Mouse (Mus musculus): Measurements from ENCODE around the gene Zfp808. TPM values are rescaled to one million over a fixed set of nuclear protein-coding genes. Genes with fewer than 3 reads are reported as not detected.
A peak's percentile ranks its signal among the peaks of the same experiment; 100 is the strongest.
"Not testable (repeated sequence)": the region's sequence is repeated elsewhere in the genome, so short reads cannot be mapped to it uniquely, and the experiment has no call there.

The Zfp808 gene
- total RNA-seq (2021) (1 to 10 TPM; 2.0 to 2.4 TPM), polyA plus RNA-seq (2012; rRNA removed) (0.55 and 0.88 TPM in 2 replicates)
- long read RNA-seq, partial matches to known transcripts, result 0 of 2 reads
- long read RNA-seq, other reads (novel, unspliced or antisense), result 1 of 2 reads

- H3K27me3 ChIP-seq (ENCODE audit: control insufficient read depth, insufficient read depth, low read length); H3K79me2 ChIP-seq (replicated peaks; ENCODE audit: control insufficient read depth, insufficient read depth, low read length); intact Hi-C loops (cut with DNase I); H3K4me1 ChIP-seq (ENCODE audit: control insufficient read depth, insufficient read depth, low read length); H3K36me3 ChIP-seq (ENCODE audit: control insufficient read depth, insufficient read depth, low read length): not testable (repeated sequence)
- 7% methylated on average over 21 of the region's 21 CpGs for WGBS
- Histone ChIP-seq H3K4me3 (peak within 1 kb of the TSS; percentile 60), H3K27ac (peak within 1 kb of the TSS; percentile 41), H3K9ac (ENCODE audit: low read depth, low read length) (peak within 1 kb of the TSS; percentile 90)
- peak; percentile 64 to 76 for DNase-seq
Observed at GRCm38 (mm10) chr13:62129432-62130171, at the start of gene Zfp808. Gene Zfp808, plus strand, starts transcription at chr13:62129886.

- H3K27ac ChIP-seq; H3K9ac ChIP-seq (ENCODE audit: low read depth, low read length); H3K27me3 ChIP-seq (ENCODE audit: control insufficient read depth, insufficient read depth, low read length); H3K79me2 ChIP-seq (replicated peaks; ENCODE audit: control insufficient read depth, insufficient read depth, low read length); H3K4me1 ChIP-seq (ENCODE audit: control insufficient read depth, insufficient read depth, low read length); intact Hi-C loops (cut with DNase I); DNase-seq; H3K36me3 ChIP-seq (ENCODE audit: control insufficient read depth, insufficient read depth, low read length); H3K4me3 ChIP-seq: not testable (repeated sequence)
- 64% methylated on average over 4 of the region's 4 CpGs for WGBS
Observed at GRCm38 (mm10) chr13:62098786-62099185, 30.9 kb upstream of the Zfp808 start.

GRCm38 (mm10) chr13:62099454-62099853, 30.2 kb upstream of the Zfp808 start:
- H3K79me2 ChIP-seq (replicated peaks; ENCODE audit: control insufficient read depth, insufficient read depth, low read length); DNase-seq; H3K4me3 ChIP-seq; H3K27me3 ChIP-seq (ENCODE audit: control insufficient read depth, insufficient read depth, low read length); H3K9ac ChIP-seq (ENCODE audit: low read depth, low read length); H3K27ac ChIP-seq; H3K36me3 ChIP-seq (ENCODE audit: control insufficient read depth, insufficient read depth, low read length); intact Hi-C loops (cut with DNase I); H3K4me1 ChIP-seq (ENCODE audit: control insufficient read depth, insufficient read depth, low read length): not testable (repeated sequence)
- 74% methylated on average over 4 of the region's 4 CpGs for WGBS

GRCm38 (mm10) chr13:62102368-62102767, 27.3 kb upstream of the Zfp808 start:
- H3K4me1 ChIP-seq (ENCODE audit: control insufficient read depth, insufficient read depth, low read length); H3K27me3 ChIP-seq (ENCODE audit: control insufficient read depth, insufficient read depth, low read length); H3K79me2 ChIP-seq (replicated peaks; ENCODE audit: control insufficient read depth, insufficient read depth, low read length); H3K36me3 ChIP-seq (ENCODE audit: control insufficient read depth, insufficient read depth, low read length); H3K4me3 ChIP-seq; DNase-seq; H3K27ac ChIP-seq; intact Hi-C loops (cut with DNase I); H3K9ac ChIP-seq (ENCODE audit: low read depth, low read length): not testable (repeated sequence)
- 42% methylated on average over 1 of the region's 1 CpGs for WGBS

GRCm38 (mm10) chr13:62115861-62116260, 13.8 kb upstream of the Zfp808 start:
- TF ChIP-seq CTCF (IDR thresholded peaks at IDR 0.05), result peak; percentile 23
- H3K4me3 ChIP-seq; H3K27ac ChIP-seq; intact Hi-C loops (cut with DNase I); H3K4me1 ChIP-seq (ENCODE audit: control insufficient read depth, insufficient read depth, low read length); H3K9ac ChIP-seq (ENCODE audit: low read depth, low read length); DNase-seq; H3K79me2 ChIP-seq (replicated peaks; ENCODE audit: control insufficient read depth, insufficient read depth, low read length); H3K36me3 ChIP-seq (ENCODE audit: control insufficient read depth, insufficient read depth, low read length); H3K27me3 ChIP-seq (ENCODE audit: control insufficient read depth, insufficient read depth, low read length): not testable (repeated sequence)
- 20% methylated on average over 2 of the region's 2 CpGs for WGBS

- 32% methylated on average over 1 of the region's 1 CpGs for WGBS
- H3K4me1 ChIP-seq (ENCODE audit: control insufficient read depth, insufficient read depth, low read length); H3K36me3 ChIP-seq (ENCODE audit: control insufficient read depth, insufficient read depth, low read length); H3K27ac ChIP-seq; H3K4me3 ChIP-seq; intact Hi-C loops (cut with DNase I); H3K9ac ChIP-seq (ENCODE audit: low read depth, low read length); DNase-seq; H3K79me2 ChIP-seq (replicated peaks; ENCODE audit: control insufficient read depth, insufficient read depth, low read length); H3K27me3 ChIP-seq (ENCODE audit: control insufficient read depth, insufficient read depth, low read length): not testable (repeated sequence)
Observed at GRCm38 (mm10) chr13:62121578-62121977, 8.1 kb upstream of the Zfp808 start.

- intact Hi-C loops (cut with DNase I); H3K36me3 ChIP-seq (ENCODE audit: control insufficient read depth, insufficient read depth, low read length); H3K79me2 ChIP-seq (replicated peaks; ENCODE audit: control insufficient read depth, insufficient read depth, low read length); H3K9ac ChIP-seq (ENCODE audit: low read depth, low read length); H3K4me3 ChIP-seq; H3K27ac ChIP-seq; DNase-seq; H3K4me1 ChIP-seq (ENCODE audit: control insufficient read depth, insufficient read depth, low read length); H3K27me3 ChIP-seq (ENCODE audit: control insufficient read depth, insufficient read depth, low read length): not testable (repeated sequence)
- 77% methylated on average over 2 of the region's 2 CpGs for WGBS
Observed at GRCm38 (mm10) chr13:62181835-62182755, 52.4 kb downstream of the Zfp808 start.

All from heart, adult 2 months (tissue).